Mouse (Mus musculus): ENCODE data around the gene Sh3glb1.
"Not testable (repeated sequence)": the region's sequence is repeated elsewhere in the genome, so short reads cannot be mapped to it uniquely, and the experiment has no call there.

Sh3glb1 gene

DNA sequence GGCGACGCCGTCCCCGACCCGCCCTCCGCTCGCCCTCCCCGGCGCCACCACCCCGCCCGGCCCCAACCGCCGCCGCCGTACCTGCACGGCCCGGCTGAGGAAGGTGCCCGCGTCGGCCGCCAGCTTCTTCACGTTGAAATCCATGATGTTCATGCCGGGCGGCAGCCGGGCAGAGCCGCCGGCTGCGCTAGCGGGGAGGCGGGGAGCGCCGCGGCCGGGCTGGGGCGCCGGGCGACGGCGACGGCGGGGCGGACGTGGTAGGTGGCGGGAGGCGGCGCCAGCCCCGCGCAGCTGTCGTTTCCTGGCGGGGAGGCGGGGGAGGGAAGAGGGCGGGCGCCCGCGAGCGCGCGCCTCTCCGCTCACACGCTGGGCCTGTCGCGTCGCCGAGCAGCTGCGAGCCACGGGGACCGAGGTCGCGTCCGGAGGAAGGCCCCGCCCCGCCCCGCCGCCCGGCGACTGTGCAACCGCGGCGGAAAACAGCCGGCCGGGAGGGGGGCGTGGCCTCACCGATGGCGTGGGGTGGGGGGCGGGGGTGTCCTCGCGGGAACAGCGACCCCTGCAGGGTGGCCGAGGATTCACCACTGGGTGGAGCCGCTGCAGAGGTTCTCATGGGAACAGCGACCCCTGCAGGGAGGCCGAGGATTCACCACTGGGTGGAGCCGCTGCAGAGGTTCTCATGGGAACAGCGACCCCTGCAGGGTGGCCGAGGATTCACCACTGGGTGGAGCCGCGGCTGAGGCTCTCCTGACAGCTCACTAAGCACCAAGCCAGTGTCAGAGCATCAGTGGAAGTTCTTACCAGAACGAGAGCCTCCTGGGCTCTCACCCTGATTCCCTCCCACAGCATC, at the start of gene Sh3glb1:
TSS of gene Sh3glb1 (minus strand) at position 435 of the 847 bp plus-strand sequence.
- DNase-seq (ENCODE audit: low spot score): peak; percentile 95

DNA sequence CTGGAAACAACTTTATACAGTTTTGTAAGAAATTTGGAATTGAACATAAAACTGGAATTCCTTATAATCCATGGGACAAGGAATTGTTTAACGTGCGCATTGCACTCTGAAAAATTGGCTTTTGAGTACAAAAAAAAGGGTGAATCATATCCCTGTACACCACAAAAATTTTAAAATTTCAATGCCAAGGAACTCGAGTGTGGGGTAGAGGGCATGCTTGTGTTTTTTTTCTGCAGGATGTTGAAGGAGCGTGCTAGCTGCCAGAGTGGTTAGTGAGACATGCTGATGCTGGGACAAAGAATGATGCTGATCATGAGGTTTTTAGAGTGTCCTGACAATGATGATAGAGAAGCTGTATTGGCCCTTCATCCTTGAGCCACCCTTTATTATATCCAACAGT, 45.0 kb upstream of the Sh3glb1 start:
- DNase-seq (ENCODE audit: low spot score): no peak

DNA sequence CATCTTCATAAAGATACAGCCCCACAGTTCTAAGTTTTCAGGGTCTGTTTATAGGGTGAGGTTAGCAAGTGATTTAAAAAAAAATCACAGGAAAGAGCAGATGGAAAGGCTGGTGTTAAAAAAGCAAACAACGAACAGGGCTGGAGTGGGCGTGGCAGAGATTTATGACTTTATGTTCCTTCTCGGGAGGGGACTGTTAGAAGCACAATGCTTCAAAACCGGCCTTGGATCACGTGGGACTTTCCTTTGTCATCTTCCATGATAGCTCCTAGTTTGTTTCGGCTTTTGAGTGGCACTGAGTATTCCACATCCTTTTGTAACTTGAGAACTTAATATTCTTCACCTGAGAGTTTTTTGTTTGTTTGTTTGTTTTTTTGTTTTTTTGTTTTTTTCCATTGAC, 41.3 kb upstream of the Sh3glb1 start:
- DNase-seq (ENCODE audit: low spot score): no peak

DNA sequence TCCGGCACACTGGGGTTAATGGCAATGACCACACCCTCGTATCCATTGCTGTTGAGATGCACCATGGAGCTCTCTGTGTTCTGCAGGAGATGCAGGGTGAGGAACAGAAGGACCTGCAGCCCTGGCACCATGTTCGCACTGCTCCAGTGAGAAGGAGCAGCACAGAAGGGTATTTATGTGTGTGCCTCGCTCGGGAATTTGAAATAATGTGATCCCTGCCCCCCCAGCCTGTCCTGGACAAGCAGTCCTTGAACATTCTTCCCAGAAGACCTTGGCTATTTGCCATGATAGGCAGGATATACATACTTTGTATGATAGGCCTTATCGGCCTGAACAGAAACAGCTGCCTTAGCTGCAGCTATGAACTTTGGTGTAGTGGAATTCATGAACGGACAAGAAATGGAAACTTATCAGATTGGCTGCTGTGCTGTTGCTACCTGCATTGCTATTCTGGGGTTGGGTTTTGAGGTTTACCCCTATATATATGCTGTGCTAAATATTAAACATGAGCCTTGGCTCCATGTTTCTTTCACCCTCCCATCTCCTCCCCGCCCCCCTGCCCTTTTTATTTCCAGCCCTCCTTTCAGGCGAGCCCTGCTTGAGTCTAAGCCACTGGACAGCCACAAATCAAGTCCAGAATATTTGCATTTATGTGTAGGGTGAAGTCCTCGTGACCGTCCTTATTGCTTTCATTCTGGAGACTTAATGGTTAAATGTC, 40.6 kb upstream of the Sh3glb1 start, which contains the start of gene Clca3a1:
TSS of gene Clca3a1 (minus strand) at position 386 of the 718 bp plus-strand sequence.
- peak; percentile 18 for DNase-seq (ENCODE audit: low spot score)

DNA sequence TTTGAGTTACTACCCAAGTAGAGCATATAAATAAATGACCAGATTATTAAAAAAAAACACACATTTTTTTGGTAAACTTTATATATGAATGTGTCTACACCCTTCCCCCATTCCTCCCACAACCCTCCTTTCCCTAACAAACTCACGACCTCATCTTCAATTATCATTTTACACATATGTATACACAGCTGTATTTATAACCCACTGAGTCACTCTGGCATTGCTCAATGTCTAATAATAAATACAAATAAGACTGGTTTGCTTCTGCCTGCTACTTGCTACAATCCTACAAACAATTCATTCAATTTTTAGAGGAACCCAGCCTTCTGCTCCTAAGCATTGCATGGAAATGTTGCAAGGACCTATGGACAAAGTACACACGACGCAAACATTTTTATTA, 39.6 kb upstream of the Sh3glb1 start:
- no peak for DNase-seq (ENCODE audit: low spot score)

DNA sequence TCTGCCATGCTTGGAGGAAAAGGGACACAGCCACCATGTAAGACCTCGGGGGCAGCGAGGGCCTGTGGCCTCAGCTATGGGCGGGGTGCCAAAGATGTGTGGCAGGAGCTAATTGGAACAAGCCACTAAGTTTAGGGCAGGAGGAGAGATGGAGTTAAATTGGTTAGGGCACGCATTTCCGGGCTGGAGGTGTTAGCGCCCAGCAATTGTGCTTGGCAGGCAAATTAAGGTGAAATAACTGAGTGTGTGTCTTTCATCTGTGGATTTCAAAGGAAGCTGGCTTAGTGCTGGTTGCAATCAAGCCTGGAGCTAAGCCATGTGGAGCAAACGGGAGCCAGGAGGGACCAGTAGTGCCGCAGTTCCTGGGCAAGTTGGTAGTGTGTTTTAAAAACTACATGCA, 36.0 kb upstream of the Sh3glb1 start:
- not testable (repeated sequence) for DNase-seq (ENCODE audit: low spot score)

DNA sequence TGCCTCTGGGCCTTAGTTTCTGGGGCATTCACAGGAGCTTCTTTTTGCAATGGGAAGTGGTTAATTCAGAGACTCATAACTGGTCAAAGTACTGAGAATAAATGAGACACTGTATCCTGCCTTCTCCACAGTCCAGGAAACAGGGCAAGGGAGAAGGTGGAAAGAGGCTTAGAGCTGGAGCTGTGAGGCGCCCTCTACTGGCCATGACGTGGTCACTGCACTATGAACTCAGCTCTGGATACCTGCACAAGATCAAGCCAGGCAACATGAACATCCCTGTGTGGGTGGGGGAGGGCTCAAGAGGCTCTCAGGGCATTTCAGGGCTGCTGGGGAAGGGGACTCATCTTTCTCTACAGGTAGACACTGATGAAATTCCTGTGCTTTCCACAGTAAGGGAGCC, 33.0 kb upstream of the Sh3glb1 start:
- DNase-seq (ENCODE audit: low spot score): peak; percentile 19

DNA sequence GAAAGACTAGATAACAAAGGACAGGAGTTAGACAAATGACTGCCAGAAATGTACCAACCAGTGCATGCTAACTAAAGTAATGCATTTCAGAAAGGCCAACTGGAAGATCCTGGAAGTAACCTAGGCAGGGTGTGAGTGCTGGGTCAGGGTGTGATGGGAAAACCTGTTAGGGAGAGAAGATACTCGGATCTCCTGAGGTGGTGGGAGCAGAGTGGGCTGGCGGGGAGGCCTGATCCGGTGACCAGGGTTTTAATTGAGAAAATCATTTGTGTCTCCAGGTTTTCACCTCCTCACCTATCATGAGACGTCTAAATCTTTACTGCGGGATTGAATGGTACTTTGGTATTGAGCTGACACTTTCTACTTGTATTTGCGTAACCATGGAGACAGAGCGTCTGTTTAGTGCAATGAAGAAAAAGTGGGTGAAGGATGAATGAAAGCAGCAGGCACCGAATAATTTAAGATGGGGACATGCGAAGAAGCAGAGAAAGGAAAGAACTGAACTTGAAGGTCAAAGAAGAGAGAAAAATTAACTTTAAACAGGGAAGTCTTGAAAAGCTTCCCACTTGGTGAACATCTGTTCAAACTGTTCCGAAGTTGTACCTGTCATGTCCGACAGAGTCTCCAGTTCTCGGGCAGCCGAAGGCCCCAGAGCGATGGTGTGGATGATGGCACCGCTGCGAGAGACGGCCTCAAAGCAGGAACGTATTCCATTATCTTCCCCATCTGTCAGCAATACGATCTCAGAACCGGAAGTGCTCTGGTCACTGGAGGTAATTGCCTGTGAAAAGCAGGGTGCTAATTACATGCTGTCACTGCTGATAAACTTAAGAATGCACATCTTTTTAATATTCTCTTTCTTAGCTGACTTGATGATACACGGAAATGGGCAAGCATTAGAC, 29.2 kb upstream of the Sh3glb1 start:
- DNase-seq (ENCODE audit: low spot score): not testable (repeated sequence)

DNA sequence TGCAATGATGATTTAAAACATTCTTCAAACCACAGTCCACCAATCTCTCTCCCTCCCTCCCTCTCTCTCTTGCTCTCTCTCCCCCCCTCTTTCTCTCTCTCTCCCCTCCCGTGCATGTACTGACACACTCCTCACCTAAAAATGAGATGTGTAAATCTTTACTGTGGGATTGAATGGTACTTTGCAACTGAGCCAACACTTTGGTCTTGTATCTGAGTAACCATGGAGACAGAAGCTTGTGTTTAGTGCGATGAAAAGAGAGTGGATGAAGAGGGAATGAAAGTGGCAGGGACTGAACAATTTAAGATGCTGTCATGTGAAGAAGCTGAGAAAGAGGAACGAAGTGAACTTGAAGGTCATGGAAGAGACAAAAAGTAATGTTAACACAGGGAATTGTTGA, 27.6 kb upstream of the Sh3glb1 start:
- not testable (repeated sequence) for DNase-seq (ENCODE audit: low spot score)

DNA sequence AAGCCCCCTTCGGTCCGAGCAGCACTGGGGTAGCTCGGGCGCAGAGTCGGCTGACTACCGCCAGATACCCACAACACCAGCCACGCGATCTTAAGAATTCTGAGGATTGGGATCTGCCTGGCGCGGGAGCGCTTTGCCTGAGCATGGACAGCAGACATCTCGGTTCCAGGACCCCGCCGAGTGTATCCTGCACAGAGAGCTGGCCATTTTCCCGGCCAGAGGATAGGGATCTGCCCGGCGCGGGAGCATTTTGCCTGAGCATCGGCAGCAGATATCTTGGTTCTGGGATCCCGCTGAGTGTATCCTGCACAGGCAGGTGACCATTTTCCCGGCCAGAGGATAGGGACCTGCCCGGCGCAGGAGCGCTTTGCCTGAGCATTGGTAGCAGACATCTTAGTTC, 18.3 kb upstream of the Sh3glb1 start:
- DNase-seq (ENCODE audit: low spot score): not testable (repeated sequence)

DNA sequence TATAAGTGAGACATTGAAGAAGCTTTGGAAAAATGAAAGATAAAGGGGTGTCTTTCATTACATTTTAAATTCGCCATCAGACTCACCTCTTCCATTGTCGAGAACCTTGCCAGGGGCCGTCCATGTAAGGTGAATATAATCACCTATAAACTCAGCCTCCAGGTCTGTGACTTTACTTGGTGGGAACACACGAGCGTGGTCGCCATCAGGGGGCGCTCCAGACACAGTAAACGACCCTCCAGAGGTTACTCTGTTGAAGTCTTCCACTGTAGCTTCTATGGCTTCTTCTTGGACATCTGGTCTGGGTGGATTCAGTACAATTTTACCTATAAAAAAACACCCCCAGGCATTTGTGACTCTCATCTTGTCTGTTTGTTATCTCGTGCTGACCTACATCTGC, 16.7 kb upstream of the Sh3glb1 start:
- DNase-seq (ENCODE audit: low spot score): no peak

DNA sequence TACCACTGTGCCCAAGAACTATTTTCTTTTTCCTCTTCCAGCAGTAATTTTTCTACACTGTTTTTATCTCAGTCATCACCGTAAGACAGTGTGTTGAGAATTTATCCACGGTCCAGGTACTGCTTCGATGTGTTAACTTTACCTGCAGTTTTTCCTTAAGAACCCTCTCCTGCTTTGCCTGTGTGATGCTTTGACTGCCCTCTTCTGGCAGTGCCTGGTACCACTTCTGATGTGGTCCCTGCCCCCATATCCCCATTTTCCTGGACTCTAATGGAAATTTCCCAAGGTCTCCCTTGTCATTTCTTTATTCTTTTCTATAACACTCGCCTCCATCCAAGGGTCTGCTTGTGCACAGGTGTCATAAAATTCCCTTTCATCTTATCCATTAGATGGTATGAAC, 3.3 kb upstream of the Sh3glb1 start:
- peak; percentile 49 for DNase-seq (ENCODE audit: low spot score)

DNA sequence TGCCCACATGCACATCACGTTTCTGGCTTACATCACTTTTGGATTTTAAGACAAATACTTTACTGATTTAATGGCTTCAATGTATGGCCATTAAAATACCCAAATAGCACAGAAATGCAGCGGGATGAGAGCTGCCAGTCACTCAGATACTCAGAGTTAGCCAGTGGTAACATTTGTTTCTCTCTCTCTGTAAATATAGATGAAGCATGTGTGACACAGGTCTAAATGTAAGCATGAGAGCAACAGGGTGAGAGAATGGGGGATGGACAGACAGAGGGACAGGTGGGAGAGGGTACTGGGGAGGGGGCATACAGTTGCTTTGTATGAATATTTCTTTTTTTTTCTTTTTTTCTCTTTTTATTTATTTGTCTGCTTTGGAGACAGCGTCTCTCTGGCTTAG, 2.4 kb upstream of the Sh3glb1 start:
- DNase-seq (ENCODE audit: low spot score): not testable (repeated sequence)

DNA sequence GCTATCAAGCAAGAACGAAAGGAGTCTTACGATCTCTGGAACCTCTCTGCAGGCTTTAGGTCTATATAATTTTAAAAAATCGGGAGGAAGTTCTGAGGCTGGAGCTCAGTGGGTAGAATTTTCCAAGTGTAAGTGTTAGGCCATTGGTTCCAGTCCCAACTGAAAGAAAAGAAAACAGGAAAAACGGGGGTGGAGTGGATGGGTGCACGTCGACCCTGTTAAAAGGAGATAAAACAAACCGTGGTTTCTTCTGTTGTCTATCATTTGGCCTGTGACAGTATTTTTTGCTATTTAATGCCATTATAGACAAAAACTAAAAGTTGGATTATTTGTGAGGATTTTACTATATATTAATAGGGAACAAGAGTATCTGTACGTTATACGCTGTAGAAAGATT, 1.7 kb upstream of the Sh3glb1 start:
- DNase-seq (ENCODE audit: low spot score): no peak

DNA sequence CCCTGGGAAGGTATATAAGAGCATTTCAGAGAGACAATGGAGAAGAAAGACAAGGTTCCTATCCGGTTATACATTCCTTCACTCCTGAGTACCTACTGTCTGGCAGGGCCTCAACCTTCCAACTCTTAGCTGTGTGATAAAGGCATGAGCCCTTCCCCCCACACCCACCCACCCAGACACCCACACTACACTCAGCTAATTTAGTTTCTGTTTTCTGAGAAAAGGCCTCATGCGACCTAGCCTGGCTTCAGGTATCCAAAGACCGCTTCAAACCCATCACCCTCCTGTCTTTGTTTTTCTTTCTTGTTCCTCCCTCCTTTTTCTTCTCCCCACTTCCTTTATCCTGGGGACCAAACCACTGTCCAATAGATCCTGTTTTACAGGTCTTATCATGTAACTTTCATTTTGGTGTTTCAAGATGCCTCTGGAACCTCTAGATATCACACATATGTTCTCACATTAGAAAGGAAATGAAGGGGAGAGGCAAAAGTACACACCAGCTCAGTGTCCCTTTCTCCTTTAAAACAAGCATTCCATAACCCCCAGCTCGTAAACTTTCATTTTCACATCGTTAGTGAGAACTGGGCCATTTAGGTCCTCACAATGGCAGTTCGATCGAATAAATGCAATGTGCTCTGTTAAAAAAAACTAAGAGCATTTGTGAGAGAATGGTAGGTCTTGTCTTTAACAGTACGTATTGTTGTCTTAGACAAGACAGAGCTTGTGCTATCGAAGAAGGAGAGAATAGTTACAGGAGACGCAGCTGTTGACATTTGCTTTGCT, 1.1 kb upstream of the Sh3glb1 start:
- DNase-seq (ENCODE audit: low spot score): no peak

DNA sequence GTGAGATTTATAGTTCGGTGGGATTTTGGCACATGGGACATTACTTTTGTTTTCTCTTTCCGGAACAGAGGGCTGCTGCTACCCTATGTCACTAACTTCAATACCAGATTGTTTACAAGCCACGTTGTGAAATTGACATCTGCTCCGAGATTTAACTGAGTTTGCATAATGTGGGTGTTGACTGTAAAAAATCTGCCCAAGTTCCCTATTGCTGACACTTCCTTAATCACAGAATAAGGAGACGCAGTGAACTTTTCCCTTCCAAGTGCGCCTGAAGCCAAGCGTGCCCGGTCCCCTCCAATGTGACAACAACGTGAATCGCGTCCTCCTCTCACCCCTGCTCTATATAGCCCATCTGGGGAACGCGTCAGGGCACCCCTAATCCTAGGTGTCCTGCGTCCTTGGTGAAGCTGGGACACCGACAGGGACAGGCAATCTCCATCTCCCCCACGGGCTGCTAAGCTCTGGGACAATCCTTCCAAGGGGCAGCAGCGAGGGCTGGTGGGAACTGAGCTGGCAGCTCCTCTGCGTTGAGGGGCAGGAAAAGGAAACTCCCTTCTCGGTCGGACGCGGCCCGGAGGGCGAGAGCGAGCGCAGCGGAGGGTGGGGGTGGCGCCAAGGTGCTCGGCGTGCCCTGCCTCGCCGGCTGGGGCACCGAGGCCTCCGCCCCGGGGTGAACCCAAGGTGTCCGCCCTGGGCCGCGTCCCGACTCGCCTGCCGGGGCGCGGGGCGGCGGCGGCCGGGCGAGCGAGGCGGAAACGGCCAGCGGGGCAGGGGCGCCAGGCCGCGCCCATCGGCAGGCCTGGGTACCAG, 841 bp downstream of the Sh3glb1 start:
- DNase-seq (ENCODE audit: low spot score): peak; percentile 66

DNA sequence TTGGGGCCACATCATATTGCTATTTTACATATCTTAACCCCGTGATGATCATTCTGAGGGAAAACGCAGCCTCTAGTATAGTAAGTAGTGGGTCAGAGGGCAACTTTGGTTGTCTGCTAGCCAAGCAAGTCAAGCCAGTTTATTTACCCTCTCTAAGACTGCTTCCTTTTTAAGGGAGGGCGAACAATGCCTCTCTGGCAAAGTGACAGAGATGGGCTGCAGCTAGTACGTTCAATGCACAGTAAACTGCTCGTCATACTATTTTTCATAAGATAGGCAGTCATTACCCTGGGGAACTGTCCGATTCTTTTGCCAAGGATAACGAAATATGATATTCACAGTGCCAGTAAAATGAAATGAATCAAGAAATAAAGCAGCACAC, 1.4 kb downstream of the Sh3glb1 start:
- peak; percentile 68 for DNase-seq (ENCODE audit: low spot score)

DNA sequence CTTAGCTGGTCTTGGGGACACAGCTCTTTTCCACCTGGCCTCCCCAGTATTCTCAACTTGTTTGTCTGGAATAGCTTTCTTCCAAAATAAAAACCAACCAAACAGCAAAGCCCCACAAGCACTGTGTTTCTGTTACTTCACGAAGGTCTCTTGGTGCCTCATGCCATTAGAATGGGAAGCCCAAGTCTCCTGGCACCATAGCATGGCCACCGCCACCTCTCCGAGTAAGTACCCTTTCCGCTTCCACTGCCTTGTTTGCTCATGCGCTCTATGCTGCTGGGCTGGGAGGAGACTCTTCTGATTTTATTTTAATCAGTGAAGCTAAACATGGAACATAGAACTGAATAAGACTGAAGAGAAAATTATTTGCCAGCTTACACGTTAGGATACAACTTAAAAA, 2.3 kb downstream of the Sh3glb1 start:
- no peak for DNase-seq (ENCODE audit: low spot score)

DNA sequence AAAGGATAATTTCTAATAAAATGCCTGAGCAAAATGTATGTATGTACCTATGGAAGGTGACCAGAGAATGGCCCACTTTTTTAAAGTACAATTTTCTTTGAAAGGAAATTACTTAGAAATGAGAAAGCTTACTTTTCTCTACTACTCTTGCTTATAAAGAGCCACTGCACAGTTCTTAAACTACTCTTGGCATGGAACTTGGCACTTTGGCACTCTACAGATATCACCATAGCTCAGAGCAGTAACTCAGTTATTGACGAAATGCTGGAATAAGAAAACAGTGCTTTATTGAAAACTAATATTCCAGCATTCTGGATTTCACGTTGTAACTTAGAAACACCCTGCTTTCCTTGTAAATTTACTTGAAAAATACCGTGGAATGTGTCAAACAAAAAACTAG, 3.0 kb downstream of the Sh3glb1 start:
- DNase-seq (ENCODE audit: low spot score): no peak

DNA sequence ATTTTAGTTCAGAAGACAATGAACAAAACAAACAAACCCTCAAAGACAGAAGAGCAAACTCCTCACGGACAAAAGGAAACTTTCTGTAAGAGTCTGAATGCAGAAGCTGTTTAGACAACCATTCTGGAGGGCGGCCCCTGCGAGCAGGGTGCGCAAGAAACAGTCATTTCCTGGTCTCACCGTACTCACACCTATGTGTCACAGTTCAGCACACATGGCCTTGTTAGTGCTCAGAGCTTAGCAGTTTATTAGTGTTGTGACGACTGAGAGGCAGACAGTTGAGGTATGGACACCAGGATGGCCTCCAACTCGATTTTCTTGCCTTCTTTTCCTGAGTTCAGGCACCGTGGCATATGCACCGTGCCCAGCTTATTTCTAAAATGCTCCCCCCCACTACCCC, 4.2 kb downstream of the Sh3glb1 start:
- DNase-seq (ENCODE audit: low spot score): peak; percentile 21

DNA sequence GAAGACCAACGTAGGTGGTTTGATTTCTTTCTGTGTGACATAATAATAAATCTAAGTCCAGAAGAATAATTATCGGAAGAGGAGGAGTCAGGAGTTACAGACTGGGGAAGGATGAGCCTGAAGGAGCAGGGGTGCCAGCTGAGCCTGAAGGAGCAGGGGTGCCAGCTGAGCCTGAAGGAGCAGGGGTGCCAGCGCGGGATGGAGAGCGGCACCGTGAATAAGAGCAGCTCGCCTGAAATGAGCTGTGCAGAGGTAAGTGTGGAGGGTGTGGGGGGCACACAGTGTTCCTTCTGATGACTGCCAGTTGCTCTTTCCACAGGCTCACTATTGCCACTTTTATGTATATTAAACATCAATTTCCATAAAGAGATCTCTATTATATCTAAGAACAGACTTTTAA, 5.1 kb downstream of the Sh3glb1 start:
- DNase-seq (ENCODE audit: low spot score): no peak
